Mouse (Mus musculus) brown adipose tissue, adult 24 weeks (tissue): ENCODE data around the gene Fyn. TPM values are rescaled to one million over a fixed set of nuclear protein-coding genes. Genes with fewer than 3 reads are reported as not detected.

ENCODE experiments used
- polyA plus RNA-seq: library from polyadenylated mRNA; stranded (reverse); fragments of >200 nt; gene quantifications from 2 replicates; pipeline ENCODE4 v1.2.4, GENCODE M21; 2012; ENCODE audit not compliant: missing spikeins, insufficient read depth, insufficient read length

Gene Fyn
- polyA plus RNA-seq, 1 experiment: 7.6 TPM

Other genes with a start within 250 kb of the Fyn start
- 10.2 and 14.4 TPM in 2 replicates for gene Fam229b, start 234.9 kb upstream of the Fyn start, polyA plus RNA-seq
- gene Tube1, start 234.9 kb upstream of the Fyn start, polyA plus RNA-seq: 1.4 TPM in 1 of 2 replicates, not detected in the other
- not detected in 2 replicates for gene Ccn6, start 205.1 kb upstream of the Fyn start, polyA plus RNA-seq
- 3.6 and 6.6 TPM in 2 replicates for gene Traf3ip2, start 244.1 kb downstream of the Fyn start, polyA plus RNA-seq